Mouse (Mus musculus): ENCODE data around the gene Pbdc1.
"Not testable (repeated sequence)": the region's sequence is repeated elsewhere in the genome, so short reads cannot be mapped to it uniquely, and the experiment has no call there.

Gene Pbdc1

GRCm38 (mm10) chrX:105079615-105080092 is at the start of gene Pbdc1:
Pbdc1 (plus strand) TSS chrX:105079756.
- DNase-seq: peak; percentile 93 to 96

DNA sequence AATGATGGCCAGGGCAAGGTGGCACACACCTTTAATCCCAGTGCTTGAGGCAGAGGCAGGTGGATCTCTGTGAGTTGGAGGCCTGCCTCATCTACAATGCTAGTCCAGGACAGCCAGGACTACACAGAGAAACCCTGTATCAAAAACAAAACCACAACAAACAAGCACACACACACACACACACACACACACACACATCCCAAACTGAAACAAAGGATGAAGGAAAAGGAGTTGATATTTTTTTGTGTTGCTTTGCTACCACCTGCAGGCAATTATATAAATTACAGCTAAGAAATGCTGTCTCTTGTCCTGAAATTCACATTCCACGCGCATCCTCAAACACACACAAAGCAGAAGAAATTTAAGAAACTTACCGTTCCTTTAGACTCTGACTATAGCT is 41.9 kb upstream of the Pbdc1 start:
- no peak for DNase-seq

GRCm38 (mm10) chrX:105064294-105064693 is 15.3 kb upstream of the Pbdc1 start:
- DNase-seq: no peak

DNA sequence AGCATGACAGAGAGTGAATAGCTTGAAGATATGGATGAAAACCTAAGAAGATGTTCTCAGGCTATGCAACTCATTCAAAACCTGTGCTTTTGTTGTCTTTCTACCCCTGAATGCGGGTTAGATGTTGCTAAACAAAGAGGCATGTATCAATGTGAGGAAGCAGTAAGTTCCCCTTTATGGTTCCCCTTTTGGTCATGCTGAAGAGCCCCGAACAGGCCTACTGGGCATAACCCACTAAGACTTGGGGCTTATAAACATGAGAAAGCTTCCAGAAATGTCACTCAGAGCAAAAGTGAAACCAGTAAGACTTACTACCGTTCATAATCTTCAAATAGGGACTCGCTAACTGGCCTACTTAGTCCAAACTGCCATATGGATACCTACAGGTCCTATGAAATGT is 14.8 kb upstream of the Pbdc1 start:
- DNase-seq: no peak

GRCm38 (mm10) chrX:105069671-105070503 is 9.7 kb upstream of the Pbdc1 start:
- peak; percentile 79 to 95 for DNase-seq

GRCm38 (mm10) chrX:105079151-105079550 is 405 bp upstream of the Pbdc1 start:
- DNase-seq: no peak

GRCm38 (mm10) chrX:105080096-105080495 is 540 bp downstream of the Pbdc1 start:
- DNase-seq: no peak

- not testable (repeated sequence) for DNase-seq
Measured at GRCm38 (mm10) chrX:105083013-105083412, 3.5 kb downstream of the Pbdc1 start.

GRCm38 (mm10) chrX:105104175-105104574 is 24.6 kb downstream of the Pbdc1 start:
- peak; percentile 15 to 50 for DNase-seq

- peak; percentile 5 to 7 for DNase-seq
Measured at GRCm38 (mm10) chrX:105114994-105115393, 35.4 kb downstream of the Pbdc1 start.

DNA sequence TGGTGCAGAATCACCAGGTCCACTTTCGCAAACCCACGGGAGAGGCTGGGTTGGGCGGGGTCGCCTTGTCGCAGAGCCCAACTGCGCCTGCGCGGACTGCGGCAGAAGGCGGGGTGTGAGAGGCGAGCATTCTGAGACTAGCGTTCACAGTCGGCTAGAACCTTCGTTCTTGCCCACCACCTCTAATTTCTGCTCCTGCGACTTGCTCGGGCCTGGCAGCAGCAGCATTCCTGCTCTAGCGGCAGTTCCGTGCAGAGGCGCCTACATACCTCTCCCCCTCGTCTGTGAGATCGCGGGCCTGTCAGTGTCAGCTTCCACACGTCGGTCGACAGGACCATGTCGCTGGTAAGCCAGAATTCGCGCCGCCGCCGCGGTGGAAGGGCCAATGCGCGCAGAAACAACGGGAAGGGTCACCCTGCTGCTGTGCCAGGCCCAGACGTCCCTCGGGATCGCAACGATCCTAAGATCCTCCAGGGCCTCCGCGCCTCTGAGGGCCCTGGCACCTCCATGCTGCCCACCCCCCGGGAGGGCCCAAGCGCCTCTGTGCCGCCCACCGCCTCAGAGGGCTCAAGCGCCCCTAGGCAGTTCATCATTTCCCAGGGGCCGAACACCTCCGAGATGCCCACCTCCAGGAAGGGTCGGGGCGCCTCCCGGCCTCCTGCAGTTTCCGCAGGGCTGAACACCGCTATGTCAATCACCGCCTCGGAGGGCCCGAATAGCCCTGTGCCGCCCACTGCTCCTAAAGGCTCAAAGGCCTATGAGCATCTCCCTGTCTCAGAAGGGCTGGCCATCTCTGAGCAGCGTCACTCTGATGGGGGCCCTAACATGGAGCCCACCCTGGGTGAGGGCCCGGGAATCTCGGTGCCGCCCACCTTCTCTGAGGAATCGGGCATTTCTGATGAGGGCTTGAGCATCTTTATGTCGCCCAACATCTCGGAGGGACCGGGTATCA is 41.0 kb downstream of the Pbdc1 start, which contains the start of gene Magee1:
Gene Magee1, plus strand, starts transcription at position 104 of the 952 bp plus-strand sequence.
- DNase-seq: peak; percentile 56 to 80

- peak; percentile 42 to 84 for DNase-seq
Measured at GRCm38 (mm10) chrX:105121227-105121865, 41.8 kb downstream of the Pbdc1 start.

DNA sequence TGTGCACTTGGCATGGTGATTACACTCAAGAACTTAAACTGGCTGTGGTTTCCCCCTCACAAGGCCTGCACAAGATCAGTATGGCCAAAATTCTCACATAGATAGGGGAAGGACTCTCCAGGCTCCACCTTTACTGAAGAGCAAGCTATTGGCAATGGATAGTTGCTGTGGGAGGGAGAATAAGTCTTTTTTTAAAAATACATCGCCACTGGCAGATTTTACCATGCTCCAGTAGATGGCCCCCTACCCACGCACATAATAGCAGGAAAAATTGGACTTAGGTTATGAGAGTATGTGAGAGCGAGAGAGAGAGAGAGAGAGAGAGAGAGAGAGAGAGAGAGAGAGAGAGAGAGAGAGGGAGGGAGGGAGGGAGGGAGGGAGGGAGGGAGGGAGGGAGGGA is 45.3 kb downstream of the Pbdc1 start:
- DNase-seq: peak in 1 of 2 experiments; percentile 6

- no peak for DNase-seq
Measured at GRCm38 (mm10) chrX:105151872-105152461, 72.4 kb downstream of the Pbdc1 start.

GRCm38 (mm10) chrX:105165007-105165406 is 85.5 kb downstream of the Pbdc1 start:
- not testable (repeated sequence) for DNase-seq
